Mouse (Mus musculus) megakaryocyte-erythroid progenitor cell, adult 5-6 weeks (primary cell): ENCODE data around the gene Fam3b. TPM values are rescaled to one million over a fixed set of nuclear protein-coding genes. Genes with fewer than 3 reads are reported as not detected.

Source experiments
- ATAC-seq: replicated peaks from 2 replicates; pipeline ENCODE4 v1.8.0; 2016; ENCODE audit warnings: mild to moderate bottlenecking, inconsistent platforms; ENCODE audit not compliant: severe bottlenecking, poor library complexity, low FRiP score, low TSS enrichment
- total RNA-seq, 2 experiments: library from RNA; stranded (forward) in 1 of 2; stranded (reverse) in 1 of 2; fragments of 200-1000, 215-1000 nt in 1 of 2; fragments of >200 nt in 1 of 2; fragmentation: Nextera tagmentation in 1 of 2; gene quantifications; 2 replicates each; pipeline ENCODE4 v1.2.3; 2014 to 2017

The Fam3b gene
- total RNA-seq (2014; fragmentation: Nextera tagmentation) (not detected in 2 replicates), total RNA-seq (2017) (3.7 TPM in 1 of 2 replicates, not detected in the other)

DNA sequence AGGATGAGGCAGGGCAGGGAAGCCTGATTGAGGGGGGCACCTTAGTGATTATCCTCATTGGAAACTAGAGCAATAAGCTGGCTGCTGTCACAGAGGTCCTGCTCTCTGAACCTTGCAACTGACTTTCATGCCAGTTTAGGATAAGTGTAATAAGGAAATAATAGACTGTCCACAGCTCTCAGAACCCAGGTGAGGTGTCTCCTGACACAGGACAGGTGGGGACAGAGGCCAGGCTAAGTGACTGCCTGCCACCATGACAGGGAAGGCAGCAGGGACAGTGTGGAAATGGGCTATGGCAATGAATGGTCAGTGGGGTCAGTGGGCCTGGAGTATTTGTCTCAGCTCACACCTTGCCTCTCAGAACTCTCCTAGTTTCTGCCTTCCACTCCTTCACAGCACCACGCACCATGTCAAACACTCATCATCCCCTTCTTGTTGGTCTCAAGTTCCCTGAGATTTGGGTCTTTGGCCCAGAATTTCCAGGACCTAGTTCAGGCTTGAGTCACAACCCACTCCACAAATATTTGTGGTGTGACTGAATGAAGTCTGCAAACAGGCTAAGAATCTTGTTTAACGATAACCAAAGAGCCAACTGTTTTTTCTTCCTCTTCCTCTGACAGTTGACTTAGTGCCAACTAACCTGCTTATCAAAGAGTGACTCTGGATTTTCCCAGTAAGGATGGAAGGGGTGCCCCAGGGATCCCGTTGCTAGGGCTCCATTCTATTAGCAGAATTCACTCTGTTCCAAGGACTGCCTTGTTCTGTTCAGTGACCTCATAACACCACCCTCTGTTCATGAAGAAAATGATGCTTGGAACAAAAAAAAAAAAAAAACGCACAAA, at the start of gene Fam3b:
Fam3b (minus strand) TSS at position 718 of the 842 bp plus-strand sequence.
- no peak for ATAC-seq

DNA sequence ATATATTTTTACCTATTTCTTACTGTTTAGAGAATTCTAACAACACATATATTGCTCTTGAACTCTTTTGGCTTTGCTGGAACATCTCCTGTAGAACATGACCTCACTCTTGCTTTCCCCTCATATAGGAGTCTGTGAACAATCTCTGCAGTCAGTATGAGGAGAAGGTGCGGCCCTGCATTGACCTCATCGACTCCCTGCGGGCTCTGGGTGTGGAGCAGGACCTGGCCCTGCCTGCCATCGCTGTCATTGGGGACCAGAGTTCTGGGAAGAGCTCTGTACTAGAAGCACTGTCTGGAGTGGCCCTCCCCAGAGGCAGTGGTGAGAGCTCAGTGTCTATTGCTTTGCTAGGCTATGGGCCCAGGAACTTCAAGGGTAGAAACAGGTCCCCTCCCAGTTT, 29.7 kb upstream of the Fam3b start:
- no peak for ATAC-seq

DNA sequence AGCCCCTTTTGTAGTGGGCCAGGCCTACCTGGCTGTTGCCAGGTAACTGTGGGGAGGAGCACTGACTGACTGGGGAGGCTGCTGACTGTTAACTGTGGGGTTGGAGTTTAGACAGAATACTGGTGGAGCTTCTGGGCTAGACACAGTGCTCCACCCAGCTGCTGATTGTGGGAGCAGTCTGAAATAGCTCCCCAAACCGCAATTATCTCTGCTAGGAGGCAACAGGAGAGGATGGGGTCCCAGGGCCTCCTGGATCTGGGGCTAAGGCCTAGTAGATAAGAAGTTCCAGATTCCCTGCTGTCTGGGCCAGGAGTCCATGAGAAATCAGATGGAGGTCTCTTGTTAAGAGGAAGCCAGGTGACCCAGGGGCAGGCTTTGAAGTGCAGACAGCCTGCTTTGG, 22.2 kb upstream of the Fam3b start:
- peak; percentile 62 for ATAC-seq

DNA sequence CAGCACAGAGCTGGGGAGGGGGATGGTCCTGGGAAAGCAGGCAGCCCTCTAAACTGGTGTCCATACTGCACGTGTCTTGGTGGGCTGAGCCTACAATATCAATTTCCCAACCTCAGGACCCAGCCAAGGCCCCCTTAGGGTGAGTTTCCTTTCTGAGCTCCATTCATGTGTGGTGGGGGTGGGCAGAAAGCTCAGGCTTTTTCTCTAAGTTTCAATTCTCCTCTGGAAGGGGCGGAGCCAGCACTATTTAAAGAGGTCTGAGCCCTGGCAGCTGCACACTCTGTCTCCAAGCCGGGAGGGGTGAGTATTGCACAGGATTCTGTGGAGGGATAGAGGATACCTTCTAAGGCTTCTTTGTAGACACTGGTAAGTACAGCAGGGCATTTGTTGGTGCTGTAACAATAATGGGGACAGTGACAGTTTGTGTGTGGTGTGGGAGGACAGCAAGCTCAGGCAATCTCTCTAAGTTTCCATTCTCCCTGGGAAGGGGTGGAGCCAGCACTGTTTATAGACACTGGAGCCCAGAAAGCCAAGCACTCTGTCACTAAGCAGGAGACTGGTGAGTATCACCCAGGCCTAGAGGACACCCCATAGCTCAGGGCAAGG, 21.3 kb upstream of the Fam3b start:
- ATAC-seq = peak; percentile 67

DNA sequence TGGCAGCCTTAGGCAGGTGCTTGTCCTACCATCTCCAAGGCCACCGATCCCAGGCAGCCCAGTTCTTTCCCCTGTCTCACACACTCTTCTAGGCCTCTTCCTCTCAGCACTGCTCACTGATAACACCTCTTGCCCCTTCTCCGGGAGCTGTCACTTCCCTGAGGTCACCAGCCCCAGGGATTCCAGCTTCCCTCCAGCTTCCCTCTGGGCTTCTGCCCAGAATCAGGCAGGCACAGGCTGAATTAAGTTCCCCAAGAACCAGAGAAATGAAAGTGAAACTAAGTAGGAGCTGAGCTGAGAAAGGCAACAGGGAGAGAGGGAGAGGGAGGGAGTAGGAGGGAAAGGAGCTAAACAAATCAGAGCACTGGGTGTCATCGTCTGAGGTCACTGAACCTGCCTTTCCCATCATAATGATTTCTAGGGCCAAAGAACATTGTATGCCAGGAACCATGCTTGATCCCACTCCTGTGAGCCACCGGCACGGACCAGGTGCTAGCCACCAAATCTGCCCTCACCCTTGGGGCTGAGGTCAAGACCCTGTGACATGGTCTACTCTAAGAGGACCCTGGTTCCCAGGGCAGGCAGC, 20.4 kb upstream of the Fam3b start:
- ATAC-seq = peak; percentile 42

DNA sequence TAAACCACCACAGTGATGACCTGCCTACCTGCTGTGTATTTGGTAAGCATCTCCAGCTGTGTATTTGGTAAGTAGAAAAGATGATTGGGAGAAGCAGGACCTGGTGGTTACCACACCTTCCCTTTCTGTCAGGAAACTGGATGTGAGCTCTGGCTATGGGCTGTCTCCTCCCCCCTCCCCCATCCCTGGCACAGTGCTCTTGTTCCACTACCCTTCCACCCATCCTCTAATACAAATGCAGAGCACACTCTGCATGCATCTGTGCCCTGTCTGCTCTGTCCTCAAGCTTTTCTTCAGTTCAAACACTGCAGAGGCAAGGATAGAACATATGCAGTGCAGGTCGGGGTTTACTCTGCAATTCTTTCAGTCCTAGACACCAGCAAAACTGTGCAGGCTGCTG, 19.8 kb upstream of the Fam3b start:
- no peak for ATAC-seq

DNA sequence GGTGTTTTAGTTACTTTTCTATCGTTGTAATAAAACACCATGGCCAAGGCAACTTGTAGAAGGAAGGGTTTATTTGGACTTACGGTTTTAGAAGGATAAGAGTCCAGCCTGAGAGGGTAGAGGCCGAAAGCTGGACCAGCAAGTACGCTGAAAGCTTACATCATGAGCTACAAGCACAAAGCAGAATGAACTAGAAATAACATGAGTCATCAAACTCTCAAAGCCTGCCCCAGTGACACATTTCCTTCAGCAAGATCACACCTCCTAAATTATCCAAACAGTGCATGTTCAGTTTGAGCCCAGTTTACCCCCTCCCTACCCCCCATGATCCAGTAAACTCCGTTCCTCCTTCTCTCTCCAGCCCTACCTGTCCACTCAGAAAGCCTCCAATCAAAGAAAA, 19.1 kb upstream of the Fam3b start:
- no peak for ATAC-seq

DNA sequence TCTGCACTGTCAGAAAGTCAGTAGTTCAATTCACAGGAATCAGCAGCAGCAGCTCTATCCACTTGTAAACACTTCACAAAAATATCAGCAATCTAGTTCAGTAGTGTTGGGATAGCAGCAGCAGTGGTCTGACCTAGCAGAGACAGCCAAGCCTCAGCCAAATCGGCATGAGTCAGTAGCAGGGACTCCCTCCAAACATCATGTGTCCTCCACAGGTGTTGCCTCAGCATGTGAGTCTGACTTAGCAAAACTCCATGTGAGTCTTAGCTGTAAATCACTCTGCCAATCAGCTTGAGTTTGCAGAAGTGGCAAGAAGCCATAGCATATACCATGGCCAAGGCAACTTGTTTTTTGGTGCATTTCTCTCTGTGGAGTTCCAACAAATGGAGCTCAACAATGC, 18.5 kb upstream of the Fam3b start:
- ATAC-seq = no peak

DNA sequence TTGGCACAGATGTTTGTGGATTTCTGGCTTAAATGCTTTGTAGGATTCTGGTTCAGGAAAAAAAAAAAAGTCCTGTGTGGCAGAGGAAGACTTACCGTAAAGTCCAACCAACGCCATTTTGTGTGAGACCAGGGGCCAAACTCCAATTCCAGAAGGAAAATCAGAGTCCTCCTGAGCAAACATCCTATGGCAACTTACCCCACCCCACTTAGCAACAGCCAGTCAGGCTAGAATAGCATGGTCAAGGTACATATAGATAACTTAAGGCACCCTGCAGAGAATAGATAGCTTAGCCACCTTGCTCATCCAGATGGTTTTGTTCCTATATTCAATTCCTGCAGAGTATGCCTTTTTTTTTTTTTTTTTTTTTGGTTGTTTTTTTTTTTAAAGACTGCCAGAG, 14.6 kb upstream of the Fam3b start:
- ATAC-seq = no peak

DNA sequence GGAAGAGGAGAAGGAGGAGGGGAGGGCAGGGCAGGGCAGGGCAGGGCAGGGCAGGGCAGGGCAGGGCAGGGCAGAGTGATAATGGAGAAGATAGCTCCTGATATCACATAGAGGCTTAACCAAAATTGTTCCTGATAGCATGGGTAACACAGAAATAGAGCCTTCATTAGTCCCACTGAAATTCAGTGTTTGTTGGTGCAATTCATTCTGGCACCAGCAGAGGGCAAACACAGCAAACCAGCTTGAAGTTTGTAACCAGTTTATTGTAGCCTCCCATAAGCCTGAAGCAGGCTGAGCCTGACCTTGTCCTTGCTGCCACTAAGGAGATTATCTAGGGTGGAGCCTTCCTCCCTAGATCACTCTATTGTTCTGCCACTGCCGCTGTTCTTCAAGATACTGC, 8.4 kb upstream of the Fam3b start:
- peak; percentile 94 for ATAC-seq

DNA sequence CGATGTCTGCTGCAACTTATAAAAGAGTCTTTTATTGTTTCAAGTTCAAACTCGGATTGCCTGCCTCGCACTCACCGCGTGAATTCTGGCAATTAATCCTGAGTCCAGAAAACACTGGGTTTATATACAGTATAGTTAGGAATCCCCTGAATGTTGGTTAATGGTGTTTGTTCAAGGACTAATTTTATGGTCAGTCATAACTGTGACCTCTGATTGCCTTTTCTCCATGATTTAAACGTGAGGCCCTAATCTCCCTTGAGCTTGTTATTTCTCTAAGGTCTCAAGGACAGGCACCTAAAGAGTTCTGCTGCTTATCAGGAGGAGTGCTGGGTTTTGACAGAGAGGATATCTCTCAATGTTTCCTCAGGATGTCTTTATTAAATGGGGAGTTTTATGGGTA, 7.4 kb upstream of the Fam3b start:
- no peak for ATAC-seq

DNA sequence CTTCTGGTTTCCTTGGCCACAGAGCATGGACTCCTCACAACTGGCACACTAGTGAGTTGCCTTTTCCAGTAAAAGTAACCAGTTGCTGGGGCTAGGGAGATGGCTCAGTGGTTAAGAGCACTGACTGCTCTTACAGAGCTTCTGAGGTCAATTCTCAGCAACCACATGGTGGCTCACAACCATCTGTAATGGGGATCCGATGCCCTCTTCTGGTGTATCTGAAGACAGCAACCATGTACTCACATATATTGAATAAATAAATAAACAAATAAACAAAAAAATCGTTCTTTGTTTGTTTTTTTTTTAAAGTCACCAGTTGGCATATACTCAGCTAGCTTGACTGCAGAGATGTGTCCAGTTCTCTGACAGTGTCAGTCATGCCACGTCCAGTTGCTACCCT, 1.7 kb upstream of the Fam3b start:
- ATAC-seq = no peak

DNA sequence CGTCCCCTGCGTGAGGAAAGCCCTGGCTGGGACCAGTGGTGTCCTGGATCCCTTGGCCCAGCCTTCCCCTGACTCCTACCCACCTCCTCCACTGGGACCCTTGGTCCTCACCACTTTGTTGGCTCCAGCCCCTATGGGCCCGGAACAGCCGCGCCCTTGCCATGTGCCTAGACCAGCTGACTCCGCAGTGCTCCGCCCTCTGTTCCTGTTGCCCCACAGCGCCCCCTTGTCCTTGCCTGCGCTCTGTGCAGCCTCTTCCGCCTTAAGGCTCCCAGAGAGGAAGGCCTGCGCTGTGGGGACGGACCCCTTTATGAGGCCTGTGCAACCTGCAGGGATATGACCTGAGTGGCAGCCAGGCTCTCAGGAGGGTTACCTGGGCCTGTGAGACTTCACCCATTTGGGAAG, 2.3 kb downstream of the Fam3b start:
- ATAC-seq = peak; percentile 58

DNA sequence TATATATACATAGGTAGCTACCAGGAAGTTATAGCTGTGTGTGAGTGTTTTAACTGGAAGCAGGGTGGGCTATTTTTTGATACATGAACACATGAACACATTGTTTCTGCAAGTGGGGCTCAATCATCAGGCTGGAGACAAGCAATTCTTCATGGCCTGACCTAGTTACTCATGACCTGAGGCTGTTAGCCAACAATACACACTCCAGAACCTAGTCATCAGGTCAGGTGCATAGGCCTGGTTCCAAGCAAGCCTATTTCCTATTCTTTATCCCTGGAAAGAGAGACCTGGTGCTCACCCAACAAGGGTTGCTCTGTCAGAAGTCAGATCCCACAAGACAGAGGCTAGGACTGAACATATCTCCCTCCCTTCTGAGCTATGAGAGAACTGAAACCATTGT, 3.1 kb downstream of the Fam3b start:
- no peak for ATAC-seq

DNA sequence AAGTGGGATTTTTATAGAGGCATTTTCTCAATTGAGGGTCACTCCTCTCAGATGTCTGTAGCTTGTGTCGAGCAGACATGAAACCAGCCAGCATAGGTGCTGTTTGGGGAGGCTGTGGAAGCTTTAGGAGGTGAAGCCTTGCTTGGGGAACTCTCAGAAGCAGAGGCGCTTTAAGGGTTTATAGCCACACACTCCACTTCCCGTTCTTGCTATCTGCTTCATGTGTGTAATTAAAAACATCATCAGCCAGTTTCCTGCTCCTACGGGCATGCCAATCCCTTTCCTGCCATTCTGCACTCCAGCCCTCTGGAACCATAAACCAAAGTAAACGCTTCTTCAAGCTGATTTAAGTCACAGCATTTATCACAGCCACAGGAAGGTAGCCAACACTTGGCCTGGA, 3.8 kb downstream of the Fam3b start:
- ATAC-seq = no peak

DNA sequence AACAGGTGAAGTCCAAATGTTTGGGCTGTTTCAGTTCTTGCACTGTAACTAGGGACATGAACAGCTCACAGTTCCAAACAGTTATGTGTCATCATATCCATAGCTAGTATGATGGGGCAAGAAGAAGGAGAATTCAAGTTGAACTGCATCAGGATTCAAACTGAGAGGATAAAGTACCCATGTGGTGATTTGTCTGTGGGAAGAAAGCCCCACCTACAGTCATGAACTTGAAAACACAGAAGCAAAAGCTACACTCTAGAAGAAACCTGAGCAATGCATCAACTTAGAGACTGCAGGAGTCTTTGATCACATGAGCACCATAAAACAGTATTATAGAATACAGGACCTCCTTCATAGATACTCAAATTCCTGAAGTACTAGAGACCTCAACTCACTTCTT, 6.8 kb downstream of the Fam3b start:
- no peak for ATAC-seq

DNA sequence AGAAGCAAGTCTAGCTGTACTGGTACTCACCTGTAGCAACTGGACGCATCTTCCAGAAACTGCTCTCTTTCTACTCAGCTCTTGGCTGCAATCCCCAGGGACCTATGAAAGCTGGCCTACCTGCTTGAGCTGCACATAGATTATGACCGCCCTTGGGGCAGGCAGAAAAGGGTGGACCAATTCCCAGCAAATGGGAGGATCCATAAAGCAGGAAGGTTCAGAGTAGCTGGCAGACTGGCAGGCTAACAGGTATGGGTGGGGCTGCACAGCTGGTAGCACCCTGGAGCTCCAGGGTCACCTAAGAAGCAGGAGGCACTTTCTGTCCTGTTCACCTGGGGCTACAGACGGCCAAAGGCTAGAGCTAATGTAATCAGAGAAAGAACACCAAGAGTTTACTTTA, 9.8 kb downstream of the Fam3b start:
- no peak for ATAC-seq

DNA sequence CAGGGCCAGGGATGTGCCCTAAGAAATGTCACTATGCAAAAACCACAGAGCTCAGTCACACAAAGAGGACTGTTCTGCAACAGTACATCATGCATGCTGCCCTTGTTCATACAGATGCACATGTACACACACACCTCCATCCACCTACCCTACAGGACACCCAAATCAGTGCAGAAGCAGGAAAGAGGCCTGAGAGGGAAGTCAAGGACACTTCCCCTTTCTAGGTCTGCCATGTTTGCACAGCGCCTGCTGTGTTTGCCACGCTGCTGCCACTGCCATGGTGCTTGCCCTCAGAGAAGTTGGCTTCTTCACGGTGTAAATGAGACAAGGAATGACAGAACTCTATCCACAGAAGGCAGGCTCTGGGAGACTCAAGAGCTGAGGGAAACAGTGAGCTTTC, 10.8 kb downstream of the Fam3b start:
- ATAC-seq = no peak

DNA sequence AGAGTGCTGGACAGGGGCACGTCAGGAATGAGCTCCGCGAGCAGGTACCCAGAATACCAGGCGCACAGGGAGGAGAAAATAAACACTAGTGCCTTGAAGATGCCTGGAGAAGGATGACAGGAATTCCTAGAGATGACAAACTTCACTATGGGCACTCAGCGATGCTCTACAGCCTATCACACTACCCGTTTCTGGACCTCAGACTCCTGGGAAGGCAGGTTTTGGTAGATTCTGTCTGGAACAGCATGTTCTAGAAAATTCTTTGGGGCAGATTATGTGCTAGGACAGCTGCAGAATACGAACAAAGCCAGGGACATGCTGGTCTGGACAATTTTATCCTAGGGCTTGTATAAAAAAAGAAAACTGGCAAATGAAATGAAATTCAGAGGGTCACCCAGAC, 13.7 kb downstream of the Fam3b start:
- no peak for ATAC-seq

DNA sequence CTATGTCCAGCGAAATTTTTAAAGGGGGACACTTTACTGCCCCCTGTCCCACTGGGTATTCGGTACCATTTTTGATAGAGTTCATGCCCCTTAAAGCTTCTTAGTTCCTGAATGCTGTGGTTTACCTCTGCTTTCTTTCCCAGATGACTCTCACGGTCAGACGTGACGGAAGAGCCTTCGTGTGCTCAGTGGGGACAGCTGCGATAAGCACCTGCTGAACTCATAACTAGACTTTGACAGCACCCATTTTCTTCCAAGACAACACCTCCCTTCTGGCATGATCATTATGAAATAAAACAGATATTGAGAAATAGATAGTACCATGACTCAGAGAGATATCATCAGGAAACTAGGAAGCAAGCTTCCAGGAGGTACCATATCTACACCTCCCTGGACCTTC, 15.2 kb downstream of the Fam3b start:
- no peak for ATAC-seq

DNA sequence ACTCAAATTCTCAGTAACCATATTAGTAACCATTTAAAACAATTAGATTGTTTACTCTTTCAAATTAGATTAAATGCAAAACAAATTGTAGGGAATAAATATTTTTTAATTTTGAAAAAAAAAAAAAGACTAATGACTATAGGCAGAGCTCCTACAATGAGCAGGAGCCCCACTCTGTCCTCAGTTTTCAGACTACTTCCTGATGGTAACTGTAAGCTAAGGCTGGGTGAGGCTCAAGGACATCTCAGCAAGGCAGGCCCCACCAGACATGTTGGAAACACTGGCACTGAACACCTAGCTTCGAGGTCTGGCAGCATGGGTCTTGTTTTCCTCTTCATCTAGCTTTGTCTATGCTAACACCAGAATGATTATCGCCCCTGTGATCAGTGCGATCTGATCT, 16.5 kb downstream of the Fam3b start:
- ATAC-seq = no peak
